Mouse (Mus musculus): ENCODE measurements at regions not wholly inside any gene's neighbourhood (a gene's known extent, or its start where the extent isn't known, plus 50 kb on each side); places are given as distances from the start of the nearest gene placed in this dataset.

GRCm38 (mm10) chr14:80789131-80789530 lies 805.2 kb downstream of the Olfm4 start:
- DNase-seq (ENCODE audit: low spot score in 2 of 2): peak in 1 of 2 experiments; percentile 17

- no peak for DNase-seq (ENCODE audit: low spot score in 2 of 2)
Measured at GRCm38 (mm10) chr14:80799370-80799959, 815.6 kb downstream of the Olfm4 start.

DNA sequence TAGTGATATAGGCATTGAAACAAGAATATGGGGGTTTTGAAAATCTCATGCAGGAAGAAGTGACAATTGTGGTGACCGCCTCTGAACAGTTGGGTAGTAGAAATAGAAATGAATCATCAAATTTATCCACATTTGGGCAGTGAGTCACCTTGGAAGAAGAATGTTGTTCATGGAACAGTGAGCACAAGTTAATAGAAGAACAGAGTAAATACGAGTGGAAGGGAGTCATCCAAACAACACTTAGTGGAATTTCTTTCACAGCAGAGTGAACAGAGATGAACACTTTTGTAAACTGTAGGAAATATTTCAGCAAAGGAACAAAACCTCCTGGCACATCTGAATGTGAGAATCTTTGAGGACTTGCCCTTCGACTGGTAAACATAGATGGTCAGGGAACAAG lies 846.6 kb downstream of the Olfm4 start:
- no peak for DNase-seq (ENCODE audit: low spot score in 2 of 2)

GRCm38 (mm10) chr14:80844550-80844949 lies 860.7 kb downstream of the Olfm4 start:
- no peak for DNase-seq (ENCODE audit: low spot score in 2 of 2)

DNA sequence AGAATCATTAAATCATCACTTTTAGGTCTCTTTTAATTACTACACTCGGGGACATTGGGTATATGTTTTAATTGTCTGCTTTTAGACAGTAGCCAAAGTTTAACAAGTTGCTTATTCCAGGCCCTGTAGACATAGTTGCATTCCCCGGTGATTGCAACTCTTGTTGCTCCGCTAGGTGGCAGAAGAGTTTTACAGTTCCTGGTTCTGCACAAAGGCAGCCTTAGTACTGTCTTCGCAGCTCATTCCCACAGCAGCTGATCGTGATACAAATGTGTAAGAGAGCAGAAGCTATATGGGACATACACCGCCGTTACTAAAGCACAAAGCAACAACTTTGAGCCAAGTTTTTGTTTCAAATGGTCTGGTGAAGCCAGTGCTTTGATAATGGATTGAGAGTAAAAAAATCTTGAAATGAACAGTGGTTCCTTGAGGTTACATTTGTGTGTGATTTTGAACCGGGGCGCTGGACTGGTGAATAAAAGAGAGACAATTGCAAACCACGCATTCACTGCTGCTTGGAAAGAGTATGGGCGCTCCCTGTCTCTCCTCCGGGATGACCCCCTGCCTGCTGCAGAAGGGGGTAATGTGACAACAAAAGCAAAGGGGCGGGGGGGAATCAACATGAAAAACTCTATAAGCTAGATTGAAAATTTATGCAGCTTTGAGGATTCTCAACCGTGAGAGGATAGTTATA lies 861.8 kb downstream of the Olfm4 start:
- DNase-seq (ENCODE audit: low spot score in 2 of 2): peak; percentile 42 to 90

DNA sequence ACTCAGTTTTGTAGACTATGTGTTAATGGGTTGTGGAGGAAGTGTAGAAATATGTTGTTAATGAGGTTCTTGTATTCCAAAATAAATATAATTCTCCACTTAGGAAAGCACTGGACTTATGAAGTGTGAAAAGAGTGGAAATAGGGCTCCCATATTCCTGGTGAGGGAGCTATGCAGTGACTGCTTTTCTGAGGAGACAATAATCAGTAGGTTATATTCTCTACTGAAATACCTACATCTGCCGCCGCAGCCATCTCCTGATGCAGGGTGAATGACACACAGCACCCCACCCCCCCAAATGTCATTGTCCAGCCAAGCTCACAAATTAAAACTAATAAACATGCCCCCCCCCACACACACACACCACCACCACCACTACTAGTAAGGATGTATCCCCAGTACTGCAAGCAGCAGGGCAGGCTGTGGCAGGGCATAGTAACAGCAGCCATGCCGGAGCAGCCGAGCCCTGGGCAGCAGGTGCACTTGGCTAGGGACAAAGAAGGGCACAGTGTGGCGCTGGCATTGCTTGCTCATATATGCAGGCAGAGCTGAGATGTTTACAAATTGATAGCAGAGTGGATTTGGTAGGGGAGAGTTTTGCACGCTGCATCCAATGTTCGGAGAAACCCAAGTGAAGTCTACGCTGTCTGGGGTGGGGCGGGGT lies 862.7 kb downstream of the Olfm4 start:
- no peak for DNase-seq (ENCODE audit: low spot score in 2 of 2)
